Mouse (Mus musculus) cerebellum, adult 11-12 months (tissue): ENCODE results near the gene Hmgb1.
A peak's percentile ranks its signal among the peaks of the same experiment; 100 is the strongest.

Experiments
- DNase-seq: peaks from one replicate; pipeline ENCODE4 v3.0.0; 2022

Hmgb1 gene

DNA sequence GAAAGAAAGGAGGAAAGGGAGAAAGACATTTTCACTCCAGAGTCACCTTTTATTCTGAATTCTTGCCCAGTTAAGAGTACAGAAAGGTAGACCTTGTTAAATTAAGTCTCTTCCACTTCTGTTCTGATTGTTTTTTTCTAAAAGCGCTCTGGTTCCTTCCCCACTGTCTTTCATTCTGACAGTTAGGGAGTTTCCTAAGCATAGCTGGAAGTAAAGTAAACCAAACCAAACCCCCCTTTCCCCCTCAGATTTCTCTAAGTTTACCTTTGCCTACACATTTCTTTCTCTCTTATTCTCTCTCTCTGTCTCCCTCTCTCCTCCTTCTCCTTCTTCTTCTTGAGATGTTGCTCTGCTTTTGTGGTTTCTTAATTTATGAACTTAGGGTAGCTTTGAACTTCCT is 85.3 kb downstream of the Hmgb1 start:
- DNase-seq: no peak

- no peak for DNase-seq
Observed at GRCm38 (mm10) chr5:149097841-149098240, 86.4 kb downstream of the Hmgb1 start.

DNA sequence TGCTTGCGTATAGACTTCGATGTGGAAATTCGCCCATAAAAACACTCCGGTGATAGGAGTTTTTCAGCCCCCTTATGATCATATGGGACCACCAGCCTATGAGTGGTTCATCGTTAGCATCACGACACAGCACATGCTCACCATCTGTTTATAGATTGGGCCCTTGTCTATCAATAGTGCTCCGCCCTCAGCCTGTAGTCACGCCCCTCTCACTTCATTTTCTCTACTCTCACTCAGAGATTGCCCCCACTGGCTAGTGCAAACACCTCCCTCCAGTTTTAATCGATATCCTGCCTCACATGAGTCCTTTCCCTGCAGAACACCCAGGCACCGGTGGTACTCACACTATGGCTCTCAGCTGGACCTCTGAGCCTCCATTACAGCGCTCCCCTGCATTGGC is 88.0 kb downstream of the Hmgb1 start:
- no peak for DNase-seq

DNA sequence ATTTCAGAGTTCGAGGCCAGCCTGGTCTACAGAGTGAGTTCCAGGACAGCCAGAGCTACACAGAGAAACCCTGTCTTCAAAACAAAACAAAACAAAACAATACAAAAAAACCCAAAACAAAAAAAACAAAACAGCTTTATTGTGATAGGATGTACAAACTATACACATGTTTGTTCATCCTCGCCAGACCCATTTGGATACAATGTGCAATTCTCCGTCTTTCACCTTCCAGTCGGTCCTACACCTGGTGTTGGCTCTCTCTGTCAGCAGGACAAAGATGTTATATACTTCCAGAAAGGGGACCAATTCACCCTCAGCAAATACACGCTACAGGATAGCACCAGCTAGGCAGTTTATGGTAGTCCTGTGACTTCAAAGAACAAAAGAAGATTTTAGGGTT is 91.4 kb downstream of the Hmgb1 start:
- no peak for DNase-seq

DNA sequence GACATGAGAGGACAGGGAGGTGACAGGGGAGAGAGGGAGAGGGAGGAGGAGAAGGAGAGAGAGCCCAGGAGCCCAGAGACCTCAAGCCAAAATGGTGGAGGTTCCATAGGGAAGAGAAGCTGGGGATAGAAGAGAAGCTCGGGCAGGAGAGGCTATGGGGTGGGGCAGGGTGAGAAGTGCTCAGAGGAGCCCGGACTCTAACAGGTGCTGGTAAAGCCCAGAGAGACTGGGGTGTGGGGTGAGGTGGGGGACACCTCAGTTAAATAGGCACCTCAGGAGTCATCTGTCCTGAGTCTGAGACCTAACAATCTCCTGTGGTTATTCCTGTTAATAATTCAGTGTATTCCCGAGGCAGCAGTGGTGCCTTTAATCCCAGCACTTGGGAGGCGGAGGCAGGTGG is 91.8 kb downstream of the Hmgb1 start:
- DNase-seq: no peak

DNA sequence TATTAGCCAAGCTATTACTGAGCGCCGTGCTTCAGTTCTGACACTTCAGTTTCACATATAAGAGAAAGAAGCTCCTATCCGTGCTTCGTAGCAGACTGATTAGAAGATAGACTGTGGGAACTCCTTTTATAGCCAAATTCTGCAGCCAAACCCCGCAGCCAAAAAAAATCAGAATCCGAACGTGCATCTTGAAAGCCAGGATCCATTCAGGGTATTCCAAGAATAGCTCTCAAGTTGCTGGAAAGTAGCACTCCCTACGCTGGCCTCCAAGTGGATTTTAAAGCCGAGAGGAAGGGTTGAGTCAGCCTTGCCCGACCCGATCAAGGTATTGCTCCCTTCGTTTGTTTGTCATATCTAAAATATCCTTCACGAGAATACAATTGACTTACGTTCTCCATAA is 93.0 kb downstream of the Hmgb1 start:
- DNase-seq: no peak

DNA sequence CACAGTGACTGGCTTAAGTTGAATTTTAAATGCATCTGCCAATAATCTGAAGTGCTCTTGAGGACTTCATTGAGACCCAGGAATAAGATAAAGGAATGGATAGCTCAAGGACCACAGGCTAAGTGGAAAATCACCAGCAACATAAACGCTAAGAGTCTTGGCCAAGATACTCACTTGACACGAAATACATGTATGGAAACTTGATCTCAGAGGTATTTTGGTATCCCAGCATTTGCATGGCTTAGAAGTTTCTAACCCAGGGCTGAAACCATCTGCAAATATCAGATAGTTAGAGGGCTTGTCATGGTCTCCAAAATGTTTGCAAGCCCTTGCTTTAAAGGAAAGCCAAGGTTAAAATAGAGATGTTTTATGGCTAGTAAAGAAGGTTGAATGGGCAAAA is 94.4 kb downstream of the Hmgb1 start:
- no peak for DNase-seq

DNA sequence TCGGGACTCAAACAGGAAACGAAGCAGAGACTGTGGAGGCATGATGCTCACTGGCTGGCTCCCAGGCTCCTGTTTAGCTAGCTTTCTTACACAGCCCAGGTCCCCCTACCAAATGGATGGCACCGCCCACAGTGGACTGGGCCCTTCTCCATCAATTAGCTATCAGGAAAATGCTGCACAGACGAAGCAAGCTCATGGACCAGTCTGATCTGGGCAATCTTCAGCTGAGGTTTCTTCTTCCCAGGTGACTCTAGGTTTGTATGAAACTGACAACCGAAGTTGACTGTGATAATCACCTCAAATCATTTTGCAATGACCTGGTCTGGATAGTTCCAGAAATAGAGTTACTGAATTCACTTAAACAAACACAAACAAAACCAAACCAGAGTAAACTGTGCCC is 94.8 kb downstream of the Hmgb1 start:
- DNase-seq: no peak

DNA sequence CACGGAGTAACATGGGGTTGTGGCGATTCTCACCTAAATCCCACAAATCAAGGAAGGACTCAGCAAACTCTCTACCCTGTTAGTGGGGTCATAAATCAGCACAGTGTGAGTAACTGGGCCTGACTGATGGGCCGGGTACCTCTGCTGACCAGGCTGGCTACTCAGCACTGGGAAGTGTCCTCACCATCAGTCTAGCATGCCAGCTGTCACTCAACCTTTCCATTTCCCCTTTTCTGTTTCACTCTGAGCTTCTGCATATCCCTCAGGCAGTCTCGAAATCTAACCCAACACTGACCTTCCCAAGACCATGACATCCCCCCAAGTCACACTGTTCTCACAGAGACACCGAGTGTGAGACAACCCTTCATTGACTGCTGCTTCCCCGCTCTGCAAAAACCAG is 95.4 kb downstream of the Hmgb1 start:
- DNase-seq: no peak

GRCm38 (mm10) chr5:149088149-149088548 is 96.1 kb downstream of the Hmgb1 start:
- no peak for DNase-seq

- no peak for DNase-seq
Observed at GRCm38 (mm10) chr5:149086382-149087244, 97.7 kb downstream of the Hmgb1 start.

DNA sequence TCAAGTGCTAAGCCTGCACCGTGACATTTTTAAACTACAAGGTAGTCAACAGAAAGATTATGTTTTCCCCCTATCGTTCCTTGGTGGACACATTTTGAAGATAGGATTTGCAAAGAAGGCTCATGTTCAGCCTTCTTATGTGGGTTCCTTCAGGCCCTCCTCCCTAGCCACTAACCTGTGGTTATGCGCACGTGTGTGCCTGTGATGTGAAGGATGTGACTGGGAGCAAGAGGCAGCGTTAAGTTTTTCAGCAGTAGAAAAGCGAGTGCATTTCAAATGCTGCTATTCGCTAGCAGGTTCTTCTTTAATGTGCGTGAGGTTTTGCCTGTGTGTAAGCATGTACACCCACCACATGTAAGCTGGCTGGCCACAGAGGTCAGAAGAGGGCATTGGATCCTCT is 103.8 kb downstream of the Hmgb1 start:
- no peak for DNase-seq

- no peak for DNase-seq
Observed at GRCm38 (mm10) chr5:149079758-149080150, 104.5 kb downstream of the Hmgb1 start.

- no peak for DNase-seq
Observed at GRCm38 (mm10) chr5:149079018-149079757, 105.1 kb downstream of the Hmgb1 start.

DNA sequence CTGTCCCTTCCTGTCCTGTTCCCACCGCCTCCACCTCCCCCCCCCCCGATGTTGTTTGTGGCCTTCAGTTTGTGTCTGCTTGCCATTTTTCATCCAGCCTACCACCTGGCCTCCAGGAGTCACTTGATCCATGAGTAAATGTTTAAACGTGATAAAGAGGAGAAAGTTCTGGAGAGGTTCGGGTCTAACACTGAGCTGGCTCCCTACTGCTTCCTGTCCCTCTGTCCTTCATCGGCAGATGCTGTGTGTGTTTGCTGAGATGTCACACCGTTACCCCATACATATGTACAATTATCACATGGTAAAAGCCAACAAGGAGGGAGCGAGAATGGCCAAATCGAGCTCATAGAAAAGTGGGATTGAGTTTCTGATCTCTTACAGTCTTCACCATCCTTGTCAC is 107.2 kb downstream of the Hmgb1 start:
- no peak for DNase-seq

GRCm38 (mm10) chr5:149071546-149071945 is 112.7 kb downstream of the Hmgb1 start:
- no peak for DNase-seq

DNA sequence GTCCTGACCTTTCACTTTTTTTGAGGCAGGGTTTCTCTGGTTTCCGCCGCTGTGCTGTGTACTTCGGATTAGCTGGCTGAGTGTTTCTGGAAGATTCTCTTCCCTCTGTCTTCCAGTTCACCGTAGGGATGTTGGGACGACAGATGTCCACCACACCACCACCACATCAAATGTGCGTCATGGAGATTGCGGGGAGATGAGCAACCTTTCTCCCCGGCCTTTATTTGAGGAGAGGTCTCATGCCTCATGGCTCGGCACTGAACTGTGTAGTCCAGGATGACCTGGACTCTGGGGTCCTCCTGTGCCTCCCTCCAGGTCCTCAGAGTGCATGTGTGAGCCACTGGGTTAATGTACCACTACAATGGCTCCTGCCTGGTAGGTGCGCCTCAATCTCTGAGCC is 115.5 kb downstream of the Hmgb1 start:
- no peak for DNase-seq

GRCm38 (mm10) chr5:149068247-149068740 is 116.0 kb downstream of the Hmgb1 start:
- DNase-seq: no peak

DNA sequence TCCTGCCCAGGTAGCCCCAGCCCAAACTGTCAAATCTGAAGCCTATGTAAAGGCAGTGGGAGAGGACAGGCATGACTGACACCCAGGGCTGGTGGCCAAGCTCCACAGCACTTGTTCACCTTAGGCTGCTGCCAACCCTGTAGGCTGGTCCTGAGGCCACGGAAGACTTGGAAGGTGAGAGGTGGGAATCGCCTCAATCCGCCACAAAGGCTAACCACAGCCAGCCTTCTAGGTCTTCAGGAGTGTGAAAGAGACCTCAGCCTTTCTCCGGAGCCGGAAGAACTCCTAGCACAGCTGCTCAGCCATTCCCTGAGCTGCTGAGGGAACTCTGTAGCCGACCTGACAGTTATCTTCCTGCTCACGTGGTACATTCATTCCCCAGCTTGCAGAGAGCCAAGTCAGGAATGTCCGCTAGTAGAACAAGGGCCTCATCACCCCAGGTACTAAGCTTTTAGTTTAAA is 116.8 kb downstream of the Hmgb1 start:
- no peak for DNase-seq

DNA sequence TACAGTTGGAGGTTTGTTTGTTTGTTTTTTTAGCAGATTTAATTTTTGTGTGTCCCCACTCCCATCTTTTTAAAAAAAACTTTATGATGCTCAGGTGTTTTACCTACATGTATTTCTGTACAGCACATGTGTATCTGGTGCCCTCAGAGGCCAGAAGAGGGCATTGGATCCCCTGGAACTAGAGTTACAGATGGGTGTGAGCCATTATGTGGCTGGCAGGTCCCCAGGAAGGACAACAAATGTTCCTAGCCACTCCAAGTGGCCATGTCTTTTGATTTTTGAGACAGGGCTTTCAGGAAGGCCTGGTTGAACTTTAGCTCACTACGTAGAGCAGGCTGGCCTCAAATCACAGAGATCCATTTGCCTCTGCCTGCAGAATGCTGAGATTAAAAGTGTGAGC is 121.5 kb downstream of the Hmgb1 start:
- DNase-seq: no peak

DNA sequence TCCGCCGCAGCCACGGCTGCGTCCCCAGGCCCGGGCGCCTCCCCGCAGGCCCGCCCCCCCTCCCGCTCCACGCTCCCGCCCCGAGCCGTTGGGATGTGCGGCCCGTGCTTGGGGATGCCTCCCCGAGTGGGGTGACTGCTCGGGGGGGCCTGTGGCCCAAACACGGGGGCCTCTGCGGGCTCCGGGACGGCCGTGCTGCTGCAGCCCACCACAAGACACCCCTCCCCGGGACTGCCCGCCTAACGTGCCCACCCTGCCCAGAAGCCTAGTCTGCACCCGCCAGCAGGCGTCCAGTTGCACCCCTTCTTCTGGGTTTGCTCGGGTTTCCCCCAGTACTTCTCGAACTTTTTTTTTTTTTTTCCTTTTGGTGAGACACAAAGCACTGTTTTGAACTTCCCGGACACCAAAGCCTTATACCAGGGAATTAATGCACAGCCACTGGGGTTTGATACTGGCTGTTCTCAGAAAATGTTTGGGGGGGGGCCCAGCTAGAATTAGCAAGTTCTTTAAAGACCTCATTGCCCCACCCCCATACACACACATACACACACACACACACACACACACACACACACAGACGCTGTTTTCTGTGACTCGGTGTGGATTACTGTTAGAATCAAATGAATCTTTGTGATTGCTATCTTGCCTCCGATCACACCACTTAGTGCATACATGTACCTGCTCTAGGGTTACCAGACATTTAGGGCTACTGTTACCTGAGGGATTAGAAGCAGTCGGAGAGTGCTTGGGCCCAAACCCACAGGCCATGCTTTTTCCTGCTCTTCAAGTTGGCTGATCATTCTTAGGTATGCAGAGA is 130.7 kb downstream of the Hmgb1 start:
- DNase-seq: peak; percentile 62

GRCm38 (mm10) chr5:149052421-149053338 is 131.6 kb downstream of the Hmgb1 start:
- DNase-seq: peak; percentile 98
